8 mouse cellular contexts compared by ENCODE assay signal in the genomic region with DNA sequence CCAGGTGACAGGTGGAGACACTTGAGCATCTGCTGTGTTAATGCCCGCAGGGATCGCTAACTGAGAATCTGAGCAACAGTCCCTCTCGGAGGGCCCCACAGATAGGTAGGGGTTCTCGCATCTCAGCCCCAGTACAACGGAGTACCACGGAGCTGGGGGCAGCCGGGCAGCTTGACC. TPM values are rescaled to one million over a fixed set of nuclear protein-coding genes. Genes with fewer than 3 reads are reported as not detected.
DNase-seq lines count a peak whose midpoint lies in the region; ATAC-seq and TF ChIP-seq lines count a peak whose summit lies in the region.

Serhl (plus strand) TSS at position 78 of the 177 bp plus-strand sequence.

- WGBS in heart, adult 2 months, result 36% methylated on average over 7 of the region's 7 CpGs
- WGBS in large intestine, adult 2 months, result 62% methylated on average over 7 of the region's 7 CpGs
- WGBS in neural tube, embryonic 14.5 days, result 19% methylated on average over 7 of the region's 7 CpGs

- H3K4me3 ChIP-seq in heart, adult 2 months, result no peak within 1 kb of the TSS
- H3K4me3 ChIP-seq in neural tube, embryonic 14.5 days (ENCODE audit: low read depth, low read length), result no peak within 1 kb of the TSS

- DNase-seq in heart, adult 2 months, result no peak
- no peak for DNase-seq in heart, adult 9 months (ENCODE audit: low spot score in 2 of 2)
- DNase-seq in adrenal gland, postnatal 4 days (ENCODE audit: low spot score in 2 of 2), result no peak
- no peak for DNase-seq in gonadal fat pad, adult 2 months (ENCODE audit: low read depth)
- no peak for DNase-seq in large intestine, adult 2 months (ENCODE audit: low read depth, low spot score)
- no peak for DNase-seq in left cerebral cortex, postnatal 10 days (ENCODE audit: extremely low spot score in 1 of 2, low spot score in 2 of 2)
- no peak for DNase-seq in thymus, adult 18-20 months

- no peak within 1 kb of the TSS for H3K9ac ChIP-seq in heart, adult 2 months (ENCODE audit: low read depth, low read length)
- H3K9ac ChIP-seq in neural tube, embryonic 14.5 days (replicated peaks; ENCODE audit: low read depth, low read length), result 0 out of 2 replicates have a peak within 1 kb of the TSS, but pooled peaks have one; percentile 12

- 0 out of 2 replicates have a peak, but pooled peaks cover 1% of the 10 kb centered on the region for H3K4me1 ChIP-seq in heart, adult 2 months (ENCODE audit: control insufficient read depth, insufficient read depth, low read length)
- peaks cover 8% of the 10 kb centered on the region for H3K4me1 ChIP-seq in neural tube, embryonic 14.5 days (ENCODE audit: control insufficient read depth, insufficient read depth, low read length)

- ATAC-seq in neural tube, embryonic 14.5 days (ENCODE audit: low read depth), result no peak

- intact Hi-C loops in heart, adult 2 months (cut with DNase I), result no loop called here
- intact Hi-C loops in left cerebral cortex, postnatal 10 days (cut with DNase I), result no loop called here

- no peak for TF ChIP-seq POLR2A in heart, adult 2 months (IDR thresholded peaks at IDR 0.05; ENCODE audit: insufficient read depth, low read depth, low read length)

- H3K79me2 ChIP-seq in heart, adult 2 months (replicated peaks; ENCODE audit: control insufficient read depth, insufficient read depth, low read length), result no peaks in the 10 kb centered on the region

- H3K36me3 ChIP-seq in heart, adult 2 months (ENCODE audit: control insufficient read depth, insufficient read depth, low read length), result no peaks in the 10 kb centered on the region
- H3K36me3 ChIP-seq in neural tube, embryonic 14.5 days (ENCODE audit: control insufficient read depth, insufficient read depth, low read length), result no peaks in the 10 kb centered on the region

- no peak for TF ChIP-seq CTCF in heart, adult 2 months (IDR thresholded peaks at IDR 0.05)

- peak within 1 kb of the TSS; percentile 7; the same call in 1 of the 2 replicates for H3K4me2 ChIP-seq in neural tube, embryonic 14.5 days (ENCODE audit: low read depth, low read length)

- H3K27me3 ChIP-seq in heart, adult 2 months (ENCODE audit: control insufficient read depth, insufficient read depth, low read length), result no peaks in the 10 kb centered on the region
- no peaks in the 10 kb centered on the region; the same call in 1 of the 2 replicates for H3K27me3 ChIP-seq in neural tube, embryonic 14.5 days (ENCODE audit: control insufficient read depth, insufficient read depth, low read length)

- no peak within 1 kb of the TSS for H3K27ac ChIP-seq in heart, adult 2 months
- no peak within 1 kb of the TSS for H3K27ac ChIP-seq in neural tube, embryonic 14.5 days (ENCODE audit: low read depth, low read length)

- no peak for TF ChIP-seq EP300 in heart, adult 2 months (IDR thresholded peaks at IDR 0.05; ENCODE audit: insufficient read depth, low read depth, low read length)

- H3K9me3 ChIP-seq in neural tube, embryonic 14.5 days (ENCODE audit: control insufficient read depth, low read length), result no peaks in the 10 kb centered on the region

RNA-seq across cellular contexts. Expression of gene Serhl, which starts in this region (rescaled TPM):
- 10 to 100 TPM; 36.8 to 41.0 TPM for total RNA-seq in heart, adult 2 months (2021)
- polyA plus RNA-seq in heart, adult 2 months (2012; rRNA removed), result 82.7 and 90.2 TPM in 2 replicates
- total RNA-seq in adrenal gland, postnatal 4 days (2021), result 10 to 100 TPM; 71.4 to 76.7 TPM
- 83.4 and 115 TPM in 2 replicates for polyA plus RNA-seq in gonadal fat pad, adult 2 months (2012; rRNA removed)
- polyA plus RNA-seq in large intestine, adult 2 months (2012; rRNA removed), result 118 and 174 TPM in 2 replicates
- polyA plus RNA-seq in neural tube, embryonic 14.5 days (2014; fragmentation: Nextera tagmentation; extraction: Ambion mirVana), result 22.3 and 37.8 TPM in 2 replicates
- total RNA-seq in left cerebral cortex, postnatal 10 days (2021), result 10 to 100 TPM in 1 of 2 experiments, 1 to 10 TPM in 1; 6.6 to 10.2 TPM
